Mouse (Mus musculus): ENCODE results near the gene Zfp462. TPM values are rescaled to one million over a fixed set of nuclear protein-coding genes. Genes with fewer than 3 reads are reported as not detected.

The Zfp462 gene
- polyA plus RNA-seq, 1 experiment from 2014 or later: 2.0 TPM

DNA sequence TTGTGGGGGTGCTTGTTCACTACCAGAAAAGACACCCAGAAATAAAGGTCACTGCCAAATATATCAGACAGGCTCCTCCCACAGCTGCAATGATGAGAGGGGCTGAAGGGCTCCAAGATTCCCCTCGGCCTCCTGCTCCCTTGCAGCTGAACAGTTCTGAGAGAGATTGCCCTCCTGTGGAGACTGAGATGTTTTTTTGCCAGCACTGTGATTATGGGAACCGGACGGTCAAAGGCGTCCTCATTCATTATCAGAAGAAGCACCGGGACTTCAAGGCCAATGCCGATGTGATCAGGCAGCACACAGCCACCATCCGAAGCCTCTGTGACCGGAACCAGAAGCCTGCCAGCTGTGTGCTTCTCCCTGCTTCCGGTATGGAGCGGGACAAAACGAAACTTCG lies 66.5 kb downstream of the Zfp462 start:
- Histone ChIP-seq H3K9ac (ENCODE audit: low read depth, low read length) (no peak overlapping the region), H3K4me2 (no peak overlapping the region), H3K36me3 (ENCODE audit: control insufficient read depth, insufficient read depth, low read length) (peaks cover 17% of the 10 kb centered on the region), H3K27ac (ENCODE audit: low read depth, low read length) (no peak overlapping the region), H3K4me3 (ENCODE audit: low read depth, low read length) (no peak overlapping the region), H3K9me3 (ENCODE audit: control insufficient read depth, low read length) (no peaks in the 10 kb centered on the region), H3K4me1 (replicated peaks; ENCODE audit: control insufficient read depth, insufficient read depth, low read length) (no peaks in the 10 kb centered on the region), H3K27me3 (replicated peaks; ENCODE audit: control insufficient read depth, insufficient read depth, low read length) (no peaks in the 10 kb centered on the region)
- WGBS: 89% methylated on average over 12 of the region's 12 CpGs
- ATAC-seq (replicated peaks; ENCODE audit: low FRiP score) (no peak), DNase-seq (ENCODE audit: low spot score) (no peak)

DNA sequence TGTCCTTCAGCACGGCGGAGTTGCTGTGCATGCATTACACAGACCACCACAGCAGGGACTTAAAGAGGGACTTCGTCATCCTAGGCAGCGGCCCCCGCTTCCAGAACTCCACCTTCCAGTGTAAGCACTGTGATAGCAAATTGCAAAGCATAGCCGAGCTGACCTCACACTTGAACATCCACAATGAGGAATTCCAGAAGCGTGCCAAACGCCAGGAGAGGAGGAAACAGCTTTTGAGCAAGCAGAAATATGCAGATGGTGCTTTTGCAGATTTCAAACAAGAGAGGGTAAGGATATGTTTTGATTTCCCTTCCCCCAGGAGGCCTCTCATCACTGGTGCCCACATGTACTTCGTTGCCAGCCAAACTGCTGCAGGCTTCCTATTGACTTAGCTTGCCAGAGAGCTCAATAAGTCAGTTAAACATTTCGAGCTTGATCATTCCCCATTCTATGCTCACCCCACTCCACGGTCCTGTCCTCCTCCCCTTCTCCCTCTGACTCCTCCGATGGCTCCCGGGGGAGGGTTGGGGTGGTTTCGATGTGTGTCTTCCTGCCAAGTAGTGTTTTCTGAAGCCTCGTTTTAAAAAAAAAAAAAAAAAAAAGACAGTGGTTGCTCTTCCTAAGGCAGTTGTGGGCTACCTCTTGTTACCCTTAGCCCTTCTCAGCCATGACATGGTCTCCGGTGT lies 68.9 kb downstream of the Zfp462 start:
- Histone ChIP-seq H3K27me3 (replicated peaks; ENCODE audit: control insufficient read depth, insufficient read depth, low read length) (no peaks in the 10 kb centered on the region), H3K4me3 (ENCODE audit: low read depth, low read length) (no peak overlapping the region), H3K4me2 (no peak overlapping the region), H3K27ac (ENCODE audit: low read depth, low read length) (no peak overlapping the region), H3K9me3 (ENCODE audit: control insufficient read depth, low read length) (no peaks in the 10 kb centered on the region), H3K9ac (ENCODE audit: low read depth, low read length) (no peak overlapping the region), H3K4me1 (replicated peaks; ENCODE audit: control insufficient read depth, insufficient read depth, low read length) (no peaks in the 10 kb centered on the region), H3K36me3 (ENCODE audit: control insufficient read depth, insufficient read depth, low read length) (peaks cover 14% of the 10 kb centered on the region)
- WGBS: 78% methylated on average over 16 of the region's 16 CpGs
- no peak for DNase-seq (ENCODE audit: low spot score)
- no peak for ATAC-seq (replicated peaks; ENCODE audit: low FRiP score)

DNA sequence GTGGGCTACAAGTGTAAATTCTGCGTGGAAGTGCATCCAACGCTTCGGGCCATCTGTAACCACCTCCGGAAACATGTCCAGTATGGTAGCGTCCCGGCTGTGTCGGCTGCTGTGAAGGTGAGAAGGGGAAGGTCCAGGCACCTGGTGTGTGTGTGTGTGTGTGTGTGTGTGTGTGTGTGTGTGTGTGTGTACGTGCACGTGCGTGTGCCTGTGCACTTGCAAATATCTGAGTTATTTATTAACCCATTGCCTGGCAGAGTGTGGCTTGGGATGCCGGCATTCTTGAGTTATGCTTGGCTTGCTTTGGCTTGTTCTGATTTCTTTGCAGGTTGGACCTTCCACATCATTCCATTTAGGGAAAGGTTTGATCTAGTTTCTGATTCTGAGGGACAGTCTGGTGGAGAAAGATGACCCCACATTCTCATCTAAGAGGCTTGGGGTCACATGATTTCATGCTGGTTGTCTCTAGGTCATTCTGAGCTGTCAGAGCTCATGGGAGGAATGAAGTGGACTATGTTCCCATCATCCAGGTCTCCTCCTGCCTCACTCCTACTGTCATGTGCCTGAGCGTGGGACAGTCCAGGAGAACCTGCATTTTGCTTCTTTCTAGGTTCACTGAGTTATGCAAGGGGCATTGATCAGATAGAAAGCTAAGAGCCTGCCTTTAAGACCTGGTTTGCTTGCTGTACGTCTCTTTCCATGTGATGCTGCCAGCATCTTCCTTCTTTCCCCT lies 70.0 kb downstream of the Zfp462 start:
- no peak overlapping the region for H3K9ac ChIP-seq (ENCODE audit: low read depth, low read length)
- DNase-seq (ENCODE audit: low spot score) (no peak), ATAC-seq (replicated peaks; ENCODE audit: low FRiP score) (no peak)
- H3K27ac ChIP-seq (ENCODE audit: low read depth, low read length): no peak overlapping the region
- no peak overlapping the region for H3K4me3 ChIP-seq (ENCODE audit: low read depth, low read length)
- no peaks in the 10 kb centered on the region for H3K9me3 ChIP-seq (ENCODE audit: control insufficient read depth, low read length)
- peaks cover 14% of the 10 kb centered on the region for H3K36me3 ChIP-seq (ENCODE audit: control insufficient read depth, insufficient read depth, low read length)
- 78% methylated on average over 13 of the region's 13 CpGs for WGBS
- H3K27me3 ChIP-seq (replicated peaks; ENCODE audit: control insufficient read depth, insufficient read depth, low read length): no peaks in the 10 kb centered on the region
- H3K4me1 ChIP-seq (replicated peaks; ENCODE audit: control insufficient read depth, insufficient read depth, low read length): no peaks in the 10 kb centered on the region
- no peak overlapping the region for H3K4me2 ChIP-seq

DNA sequence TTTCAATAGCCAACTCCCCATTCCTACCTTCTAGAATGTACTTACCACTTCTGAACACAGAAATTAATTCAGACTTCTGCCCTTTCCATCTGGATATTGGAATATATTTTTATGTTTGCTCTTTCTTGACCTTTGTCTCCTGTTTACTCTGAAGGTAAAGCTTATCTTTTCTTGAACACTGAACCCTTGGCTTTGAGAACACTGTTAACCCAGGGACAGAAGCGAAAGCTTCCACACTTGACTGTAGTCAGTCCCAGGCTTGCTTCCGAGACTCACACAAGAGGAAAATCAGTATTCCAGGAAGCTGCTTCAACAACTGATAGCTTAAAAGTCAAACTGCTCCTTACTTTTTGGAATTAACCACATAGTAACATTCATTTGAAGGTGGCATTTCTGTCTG lies 70.7 kb downstream of the Zfp462 start:
- Histone ChIP-seq H3K4me3 (ENCODE audit: low read depth, low read length) (no peak overlapping the region), H3K9ac (ENCODE audit: low read depth, low read length) (no peak overlapping the region), H3K4me2 (no peak overlapping the region), H3K27me3 (replicated peaks; ENCODE audit: control insufficient read depth, insufficient read depth, low read length) (no peaks in the 10 kb centered on the region), H3K4me1 (replicated peaks; ENCODE audit: control insufficient read depth, insufficient read depth, low read length) (no peaks in the 10 kb centered on the region), H3K36me3 (ENCODE audit: control insufficient read depth, insufficient read depth, low read length) (peaks cover 9% of the 10 kb centered on the region), H3K27ac (ENCODE audit: low read depth, low read length) (no peak overlapping the region), H3K9me3 (ENCODE audit: control insufficient read depth, low read length) (no peaks in the 10 kb centered on the region)
- 86% methylated on average over 2 of the region's 2 CpGs for WGBS
- DNase-seq (ENCODE audit: low spot score): no peak
- ATAC-seq (replicated peaks; ENCODE audit: low FRiP score): no peak

DNA sequence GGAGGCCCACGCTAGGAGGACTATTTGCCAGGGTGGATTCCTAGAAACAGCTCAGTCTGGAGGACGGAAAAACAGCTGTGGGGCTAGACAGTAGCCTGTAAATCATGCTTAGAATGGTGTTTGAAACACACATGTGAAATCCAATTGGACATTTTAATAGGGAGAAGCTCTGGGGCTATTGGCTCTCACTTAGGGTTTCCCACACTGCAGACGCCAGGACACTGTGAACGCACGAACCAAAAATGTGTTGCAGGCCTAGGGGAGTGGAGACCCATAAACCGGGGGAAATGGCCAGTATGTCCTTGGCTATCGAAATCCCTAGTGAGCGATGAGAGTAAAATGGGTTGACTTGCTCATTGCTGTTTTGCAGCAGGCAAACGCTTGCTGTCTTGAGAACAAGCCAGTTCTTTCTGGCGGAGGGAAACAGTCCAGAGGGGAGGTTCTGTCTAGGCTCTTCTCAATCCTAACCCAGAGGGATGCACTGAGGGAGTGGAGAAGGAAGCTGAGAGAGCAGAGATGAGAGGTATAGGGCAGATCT lies 81.3 kb downstream of the Zfp462 start:
- H3K9ac ChIP-seq (ENCODE audit: low read depth, low read length): no peak overlapping the region
- no peak overlapping the region for H3K4me2 ChIP-seq
- H3K27me3 ChIP-seq (replicated peaks; ENCODE audit: control insufficient read depth, insufficient read depth, low read length): no peaks in the 10 kb centered on the region
- ATAC-seq (replicated peaks; ENCODE audit: low FRiP score) (no peak), DNase-seq (ENCODE audit: low spot score) (no peak)
- no peaks in the 10 kb centered on the region for H3K9me3 ChIP-seq (ENCODE audit: control insufficient read depth, low read length)
- H3K27ac ChIP-seq (ENCODE audit: low read depth, low read length): no peak overlapping the region
- H3K4me1 ChIP-seq (replicated peaks; ENCODE audit: control insufficient read depth, insufficient read depth, low read length): no peaks in the 10 kb centered on the region
- 85% methylated on average over 10 of the region's 10 CpGs for WGBS
- H3K4me3 ChIP-seq (ENCODE audit: low read depth, low read length): no peak overlapping the region
- no peaks in the 10 kb centered on the region; the same call in 1 of the 2 replicates for H3K36me3 ChIP-seq (ENCODE audit: control insufficient read depth, insufficient read depth, low read length)

DNA sequence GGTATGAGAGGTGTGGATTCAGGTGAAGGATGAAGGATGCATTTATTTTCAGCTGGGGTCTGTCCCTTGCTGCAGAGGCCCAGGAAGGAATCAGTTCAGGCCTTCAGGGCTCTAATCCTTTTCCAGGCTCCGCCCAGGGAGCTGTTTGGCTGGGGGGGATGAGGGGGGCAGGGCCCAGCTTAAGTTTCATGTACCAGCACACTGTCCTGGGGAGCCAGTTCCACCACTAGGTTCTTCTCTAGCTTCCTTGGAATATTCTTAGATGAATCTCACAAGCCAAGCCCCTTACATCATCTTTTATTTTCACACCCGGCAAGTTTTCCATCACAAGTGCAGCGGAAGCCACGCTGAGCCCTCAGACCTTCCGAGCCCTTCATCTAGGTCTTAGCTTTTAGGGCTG lies 85.6 kb downstream of the Zfp462 start:
- no peak for ATAC-seq (replicated peaks; ENCODE audit: low FRiP score)
- Histone ChIP-seq H3K4me2 (no peak overlapping the region), H3K36me3 (ENCODE audit: control insufficient read depth, insufficient read depth, low read length) (no peaks in the 10 kb centered on the region), H3K27ac (ENCODE audit: low read depth, low read length) (no peak overlapping the region), H3K4me3 (ENCODE audit: low read depth, low read length) (no peak overlapping the region), H3K9ac (ENCODE audit: low read depth, low read length) (no peak overlapping the region), H3K4me1 (replicated peaks; ENCODE audit: control insufficient read depth, insufficient read depth, low read length) (no peaks in the 10 kb centered on the region), H3K27me3 (replicated peaks; ENCODE audit: control insufficient read depth, insufficient read depth, low read length) (no peaks in the 10 kb centered on the region), H3K9me3 (ENCODE audit: control insufficient read depth, low read length) (no peaks in the 10 kb centered on the region)
- DNase-seq (ENCODE audit: low spot score): no peak
- 81% methylated on average over 5 of the region's 5 CpGs for WGBS

DNA sequence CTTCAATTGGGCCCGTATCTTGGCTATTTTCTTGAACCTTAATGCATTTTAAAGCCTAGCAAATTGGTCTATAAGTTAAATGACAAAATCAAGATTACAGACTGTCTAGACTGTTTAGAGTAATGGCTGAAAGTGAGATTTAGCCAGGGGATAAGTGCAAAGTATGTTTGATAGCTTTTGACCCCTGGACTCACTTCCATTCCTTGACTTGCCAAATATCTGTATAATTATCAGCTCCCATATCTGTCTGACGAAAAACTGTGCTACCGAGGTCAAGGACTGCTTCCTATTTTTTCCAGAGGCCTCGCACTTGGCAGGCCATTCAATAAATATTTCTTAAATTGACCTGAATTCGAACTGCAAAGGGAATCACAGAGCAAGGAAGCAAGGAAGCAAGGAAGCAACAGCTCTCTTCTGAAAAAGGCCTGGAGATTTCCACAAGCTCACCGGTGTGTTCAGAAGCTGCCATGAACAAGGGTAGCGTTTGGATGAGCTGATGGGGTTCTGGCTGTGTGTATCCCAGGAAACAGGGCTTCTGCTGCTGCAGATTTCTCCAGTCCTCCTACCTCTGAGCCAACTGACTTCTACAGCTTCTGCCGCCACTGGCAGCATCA lies 87.6 kb downstream of the Zfp462 start:
- H3K9me3 ChIP-seq (ENCODE audit: control insufficient read depth, low read length): no peaks in the 10 kb centered on the region
- no peaks in the 10 kb centered on the region for H3K4me1 ChIP-seq (replicated peaks; ENCODE audit: control insufficient read depth, insufficient read depth, low read length)
- no peak overlapping the region for H3K27ac ChIP-seq (ENCODE audit: low read depth, low read length)
- no peak overlapping the region for H3K4me3 ChIP-seq (ENCODE audit: low read depth, low read length)
- DNase-seq (ENCODE audit: low spot score) (no peak), ATAC-seq (replicated peaks; ENCODE audit: low FRiP score) (no peak)
- H3K36me3 ChIP-seq (ENCODE audit: control insufficient read depth, insufficient read depth, low read length): no peaks in the 10 kb centered on the region
- 51% methylated on average over 8 of the region's 8 CpGs for WGBS
- no peaks in the 10 kb centered on the region for H3K27me3 ChIP-seq (replicated peaks; ENCODE audit: control insufficient read depth, insufficient read depth, low read length)
- no peak overlapping the region for H3K9ac ChIP-seq (ENCODE audit: low read depth, low read length)
- no peak overlapping the region for H3K4me2 ChIP-seq

DNA sequence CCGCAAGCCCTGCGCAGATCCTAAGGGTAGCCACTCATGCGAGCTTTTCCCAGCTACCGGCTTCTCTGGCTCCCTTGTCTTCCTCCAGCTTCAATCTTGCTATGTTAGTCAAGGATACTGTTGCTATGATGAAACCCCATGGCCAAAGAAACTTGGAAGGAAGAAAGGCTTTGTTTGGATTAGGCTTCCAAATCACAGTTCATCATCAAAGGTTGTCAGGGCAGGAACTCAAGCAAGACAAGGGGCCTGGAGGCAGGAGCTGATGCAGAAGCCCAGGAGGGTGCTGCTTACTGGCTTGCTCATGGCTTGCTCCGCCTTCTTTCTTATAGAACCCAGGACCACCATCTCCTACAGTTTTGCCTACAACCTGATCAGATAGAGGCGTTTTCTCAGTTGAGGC lies 88.6 kb downstream of the Zfp462 start:
- Histone ChIP-seq H3K4me3 (ENCODE audit: low read depth, low read length) (no peak overlapping the region), H3K36me3 (ENCODE audit: control insufficient read depth, insufficient read depth, low read length) (no peaks in the 10 kb centered on the region), H3K9ac (ENCODE audit: low read depth, low read length) (no peak overlapping the region), H3K27me3 (replicated peaks; ENCODE audit: control insufficient read depth, insufficient read depth, low read length) (no peaks in the 10 kb centered on the region), H3K27ac (ENCODE audit: low read depth, low read length) (no peak overlapping the region), H3K4me2 (no peak overlapping the region), H3K9me3 (ENCODE audit: control insufficient read depth, low read length) (no peaks in the 10 kb centered on the region), H3K4me1 (replicated peaks; ENCODE audit: control insufficient read depth, insufficient read depth, low read length) (no peaks in the 10 kb centered on the region)
- 85% methylated on average over 6 of the region's 6 CpGs for WGBS
- no peak for DNase-seq (ENCODE audit: low spot score)
- ATAC-seq (replicated peaks; ENCODE audit: low FRiP score): no peak

Measured in liver, embryonic 11.5 days (tissue).